Mouse (Mus musculus) lung, embryonic 16.5 days (tissue): ENCODE measurements around the gene Grip2. TPM values are rescaled to one million over a fixed set of nuclear protein-coding genes. Genes with fewer than 3 reads are reported as not detected.

Experiments
- ATAC-seq: fragments of 200-750 bp; cut with Nextera tagmentation; 2 replicates; pipeline ENCODE4 v1.8.0; 2017; ENCODE audit warnings: low read depth, mild to moderate bottlenecking, moderate library complexity
- H3K27ac ChIP-seq: fragments of 300-500 bp; sonication (generic); 2 replicates; pipeline ENCODE4 v1.5.1; 2014; ENCODE audit warnings: mild to moderate bottlenecking, control low read depth, low read length
- H3K27me3 ChIP-seq: fragments of 300-500 bp; sonication (generic); 2 replicates; pipeline ENCODE4 v1.6.1; 2014; ENCODE audit warnings: low read depth, low read length, mixed read lengths; ENCODE audit not compliant: control insufficient read depth, insufficient read depth
- H3K36me3 ChIP-seq: fragments of 300-500 bp; sonication (generic); 2 replicates; pipeline ENCODE4 v1.6.1; 2014; ENCODE audit warnings: low read length; ENCODE audit not compliant: control insufficient read depth, insufficient read depth
- H3K4me1 ChIP-seq: fragments of 300-500 bp; sonication (generic); replicated peaks from 2 replicates; pipeline ENCODE4 v1.6.1; 2014; ENCODE audit warnings: low read length, mixed read lengths; ENCODE audit not compliant: control insufficient read depth, insufficient read depth
- H3K4me2 ChIP-seq: fragments of 300-500 bp; sonication (generic); 2 replicates; pipeline ENCODE4 v1.6.1; 2014; ENCODE audit warnings: low read depth, low read length, control low read depth
- H3K4me3 ChIP-seq: fragments of 300-500 bp; sonication (generic); 2 replicates; pipeline ENCODE4 v1.5.1; 2014; ENCODE audit warnings: mild to moderate bottlenecking, low read length, control low read depth
- H3K9ac ChIP-seq: fragments of 300-500 bp; sonication (generic); 2 replicates; pipeline ENCODE4 v1.6.1; 2014; ENCODE audit warnings: low read length, control low read depth
- H3K9me3 ChIP-seq: fragments of 300-500 bp; sonication (generic); 2 replicates; pipeline ENCODE4 v1.6.1; 2016; ENCODE audit warnings: low read length; ENCODE audit not compliant: control insufficient read depth
- WGBS: fragments of 180-500 bp; shearing (Covaris S2); extraction: QIAGEN DNeasy Blood & Tissue Kit; methylation state at CpG from one replicate; pipeline ENCODE4 v1.1.7; 2014; 5-methylcytosine and 5-hydroxymethylcytosine counted together
- polyA plus RNA-seq: library from polyadenylated mRNA; unstranded; fragments of >200 nt; fragmentation: Nextera tagmentation; extraction: Ambion mirVana; gene quantifications from 2 replicates; pipeline ENCODE4 v1.2.1, GENCODE M21; 2015

Gene Grip2
- polyA plus RNA-seq, 1 experiment from 2014 or later: 0.46 TPM

DNA sequence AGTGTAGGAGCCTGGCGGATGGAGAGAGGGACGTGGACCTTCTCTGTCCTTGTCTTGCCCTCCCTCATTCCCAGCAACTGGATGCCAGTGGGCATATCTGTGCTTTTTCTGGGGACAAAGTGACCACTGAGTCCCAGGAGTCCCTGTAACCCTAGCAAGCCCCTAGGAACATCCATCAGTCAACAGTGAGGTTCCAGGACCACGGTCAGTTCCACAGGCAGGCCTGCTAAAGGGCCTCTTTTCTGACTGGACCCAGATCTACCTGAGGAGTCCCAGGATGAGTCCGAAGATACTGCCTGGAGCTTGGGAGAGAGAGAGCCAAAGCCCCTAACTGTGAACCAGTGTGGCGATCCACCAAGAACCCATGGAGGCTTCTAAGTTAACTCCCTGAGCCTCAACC is 53.1 kb downstream of the Grip2 start:
- 70% methylated on average over 5 of the region's 5 CpGs for WGBS
- ATAC-seq: no peak

GRCm38 (mm10) chr6:91767550-91767949 is 59.5 kb downstream of the Grip2 start:
- ATAC-seq: no peak

More for the DNA sequence above, 53.1 kb downstream of the Grip2 start:
- no peak overlapping the region for H3K9ac ChIP-seq
- H3K9me3 ChIP-seq: peaks cover 2% of the 10 kb centered on the region; the same call in 1 of the 2 replicates
- H3K4me1 ChIP-seq: no peaks in the 10 kb centered on the region
- H3K36me3 ChIP-seq: no peaks in the 10 kb centered on the region
- no peak overlapping the region for H3K27ac ChIP-seq
- H3K4me2 ChIP-seq: no peak overlapping the region
- H3K4me3 ChIP-seq: no peak overlapping the region
- H3K27me3 ChIP-seq: no peaks in the 10 kb centered on the region; the same call in 1 of the 2 replicates

GRCm38 (mm10) chr6:91762051-91762742 is 64.9 kb downstream of the Grip2 start:
- Histone ChIP-seq H3K4me3 (no peak overlapping the region), H3K4me1 (no peaks in the 10 kb centered on the region), H3K4me2 (no peak overlapping the region), H3K27ac (no peak overlapping the region), H3K9me3 (no peaks in the 10 kb centered on the region), H3K27me3 (no peaks in the 10 kb centered on the region), H3K9ac (no peak overlapping the region), H3K36me3 (peaks cover 3% of the 10 kb centered on the region; the same call in 1 of the 2 replicates)
- ATAC-seq: no peak
- WGBS: 73% methylated on average over 9 of the region's 9 CpGs

More at GRCm38 (mm10) chr6:91767550-91767949, 59.5 kb downstream of the Grip2 start:
- no peak overlapping the region for H3K27ac ChIP-seq
- H3K9ac ChIP-seq: no peak overlapping the region
- H3K9me3 ChIP-seq: peaks cover 2% of the 10 kb centered on the region; the same call in 1 of the 2 replicates
- H3K27me3 ChIP-seq: no peaks in the 10 kb centered on the region
- no peaks in the 10 kb centered on the region for H3K36me3 ChIP-seq
- WGBS: 60% methylated on average over 8 of the region's 8 CpGs
- H3K4me1 ChIP-seq: no peaks in the 10 kb centered on the region
- no peak overlapping the region for H3K4me2 ChIP-seq
- no peak overlapping the region for H3K4me3 ChIP-seq

- peaks cover 14% of the 10 kb centered on the region for H3K36me3 ChIP-seq
- no peak overlapping the region for H3K27ac ChIP-seq
- H3K27me3 ChIP-seq: no peaks in the 10 kb centered on the region
- H3K4me1 ChIP-seq: no peaks in the 10 kb centered on the region
- H3K9me3 ChIP-seq: no peaks in the 10 kb centered on the region
- H3K4me2 ChIP-seq: no peak overlapping the region
- H3K4me3 ChIP-seq: no peak overlapping the region
- ATAC-seq: no peak
- no peak overlapping the region for H3K9ac ChIP-seq
- WGBS: 84% methylated on average over 12 of the region's 12 CpGs
Measured at GRCm38 (mm10) chr6:91754845-91755244, 72.2 kb downstream of the Grip2 start.

- Histone ChIP-seq H3K27ac (no peak overlapping the region; the same call in 1 of the 2 replicates), H3K36me3 (peaks cover 16% of the 10 kb centered on the region), H3K4me2 (no peak overlapping the region), H3K9me3 (no peaks in the 10 kb centered on the region), H3K4me3 (no peak overlapping the region), H3K27me3 (no peaks in the 10 kb centered on the region), H3K9ac (no peak overlapping the region), H3K4me1 (no peaks in the 10 kb centered on the region)
- 46% methylated on average over 6 of the region's 6 CpGs for WGBS
- peak; percentile 27; the same call in 1 of the 2 replicates for ATAC-seq
Measured at GRCm38 (mm10) chr6:91754098-91754497, 73.0 kb downstream of the Grip2 start.

- Histone ChIP-seq H3K4me2 (no peak overlapping the region), H3K9ac (no peak overlapping the region), H3K36me3 (peaks cover 25% of the 10 kb centered on the region), H3K9me3 (no peaks in the 10 kb centered on the region), H3K27me3 (no peaks in the 10 kb centered on the region), H3K4me1 (no peaks in the 10 kb centered on the region), H3K4me3 (no peak overlapping the region), H3K27ac (no peak overlapping the region)
- ATAC-seq: no peak
- WGBS: 56% methylated on average over 8 of the region's 8 CpGs
Measured at GRCm38 (mm10) chr6:91752884-91753283, 74.2 kb downstream of the Grip2 start.

DNA sequence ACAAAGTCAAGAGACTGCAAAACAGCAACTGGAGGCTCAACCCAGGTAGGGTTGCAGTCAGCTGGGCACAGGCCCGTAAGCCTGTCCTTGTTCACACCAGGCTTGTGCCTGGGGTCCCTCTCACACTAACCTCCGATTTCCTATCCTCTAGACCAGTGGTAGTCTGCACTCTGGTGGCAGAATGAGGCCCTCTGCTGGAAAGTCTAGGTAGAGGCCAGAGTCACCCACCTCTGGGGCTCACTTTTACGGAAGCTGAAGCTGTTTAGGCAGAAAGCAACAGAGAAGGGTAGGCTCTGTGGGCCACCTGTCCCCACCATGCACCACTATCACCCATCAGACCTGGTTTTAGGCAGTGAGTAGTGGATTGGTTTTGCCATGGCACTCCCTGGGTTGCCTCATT is 76.1 kb downstream of the Grip2 start:
- no peak overlapping the region for H3K4me2 ChIP-seq
- 72% methylated on average over 3 of the region's 3 CpGs for WGBS
- no peak overlapping the region for H3K27ac ChIP-seq
- no peak for ATAC-seq
- H3K9me3 ChIP-seq: no peaks in the 10 kb centered on the region
- no peaks in the 10 kb centered on the region for H3K4me1 ChIP-seq
- H3K27me3 ChIP-seq: no peaks in the 10 kb centered on the region
- H3K9ac ChIP-seq: no peak overlapping the region
- H3K36me3 ChIP-seq: peaks cover 24% of the 10 kb centered on the region
- H3K4me3 ChIP-seq: no peak overlapping the region

DNA sequence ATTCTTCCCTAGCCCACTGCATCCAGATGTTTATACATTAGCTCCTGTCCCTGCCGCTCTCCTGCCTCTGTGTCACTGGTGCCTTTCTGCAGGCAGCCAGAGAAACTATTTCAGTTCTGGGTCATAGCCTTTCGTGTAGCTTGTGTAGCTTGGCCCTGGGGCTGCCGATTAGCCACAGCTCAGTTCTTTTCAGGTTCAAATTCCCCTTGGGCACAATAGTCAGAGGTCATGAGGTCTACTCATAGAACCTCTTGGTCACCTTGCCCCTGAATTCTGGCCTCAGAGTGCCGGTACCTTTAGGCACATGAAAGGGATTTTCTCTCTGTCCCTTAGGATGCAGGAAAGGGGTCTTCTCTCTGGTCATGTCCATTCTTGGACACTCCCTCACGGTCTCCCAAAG is 80.3 kb downstream of the Grip2 start:
- WGBS: 80% methylated on average over 5 of the region's 5 CpGs
- no peak for ATAC-seq
- H3K4me3 ChIP-seq: no peak overlapping the region
- no peak overlapping the region for H3K9ac ChIP-seq
- no peaks in the 10 kb centered on the region for H3K9me3 ChIP-seq
- H3K4me2 ChIP-seq: no peak overlapping the region
- H3K4me1 ChIP-seq: no peaks in the 10 kb centered on the region
- peaks cover 27% of the 10 kb centered on the region for H3K36me3 ChIP-seq
- no peaks in the 10 kb centered on the region for H3K27me3 ChIP-seq
- H3K27ac ChIP-seq: no peak overlapping the region

- WGBS: 64% methylated on average over 7 of the region's 7 CpGs
- no peak for ATAC-seq
- peaks cover 23% of the 10 kb centered on the region for H3K36me3 ChIP-seq
- H3K27ac ChIP-seq: no peak overlapping the region
- H3K27me3 ChIP-seq: no peaks in the 10 kb centered on the region
- H3K4me3 ChIP-seq: no peak overlapping the region
- no peak overlapping the region for H3K9ac ChIP-seq
- H3K9me3 ChIP-seq: no peaks in the 10 kb centered on the region
- no peak overlapping the region for H3K4me2 ChIP-seq
- no peaks in the 10 kb centered on the region for H3K4me1 ChIP-seq
Measured at GRCm38 (mm10) chr6:91745947-91746582, 81.0 kb downstream of the Grip2 start.
